Mouse (Mus musculus) neural tube, embryonic 11.5 days (tissue): ENCODE measurements around the gene Zzz3. TPM values are rescaled to one million over a fixed set of nuclear protein-coding genes. Genes with fewer than 3 reads are reported as not detected.
A peak's percentile ranks its signal among the peaks of the same experiment; 100 is the strongest.

Source experiments
- ATAC-seq: fragments of 200-750 bp; cut with Nextera tagmentation; 2 replicates; pipeline ENCODE4 v1.8.0; 2017; ENCODE audit warnings: moderate number of reproducible peaks, mild to moderate bottlenecking, moderate TSS enrichment, moderate library complexity; ENCODE audit not compliant: insufficient read depth, low FRiP score, low TSS enrichment
- DNase-seq: peaks from one replicate; pipeline ENCODE4 v3.0.0-alpha.2; 2015; ENCODE audit warnings: low spot score
- H3K27ac ChIP-seq: fragments of 300-500 bp; sonication (generic); 2 replicates; pipeline ENCODE4 v1.5.1; 2014; ENCODE audit warnings: low read depth, mild to moderate bottlenecking, low read length
- H3K27me3 ChIP-seq: fragments of 300-500 bp; sonication (generic); 2 replicates; pipeline ENCODE4 v1.6.1; 2014; ENCODE audit warnings: mild to moderate bottlenecking, low read length, mixed read lengths; ENCODE audit not compliant: control insufficient read depth, insufficient read depth
- H3K36me3 ChIP-seq: fragments of 300-500 bp; sonication (generic); 2 replicates; pipeline ENCODE4 v1.6.1; 2014; ENCODE audit warnings: mild to moderate bottlenecking, low read length, moderate library complexity, mixed read lengths; ENCODE audit not compliant: control insufficient read depth, insufficient read depth
- H3K4me1 ChIP-seq: fragments of 300-500 bp; sonication (generic); 2 replicates; pipeline ENCODE4 v1.6.1; 2014; ENCODE audit warnings: low read length, mixed read lengths; ENCODE audit not compliant: control insufficient read depth, insufficient read depth
- H3K4me2 ChIP-seq: fragments of 300-500 bp; sonication (generic); 2 replicates; pipeline ENCODE4 v1.6.1; 2014; ENCODE audit warnings: low read depth, mild to moderate bottlenecking, moderate library complexity
- H3K4me3 ChIP-seq: fragments of 300-500 bp; sonication (generic); 2 replicates; pipeline ENCODE4 v1.5.1; 2014; ENCODE audit warnings: low read depth, low read length
- H3K9ac ChIP-seq: fragments of 300-500 bp; sonication (generic); 2 replicates; pipeline ENCODE4 v1.6.1; 2014; ENCODE audit warnings: mild to moderate bottlenecking, low read length
- H3K9me3 ChIP-seq: fragments of 300-500 bp; sonication (generic); 2 replicates; pipeline ENCODE4 v1.6.1; 2016; ENCODE audit warnings: low read length; ENCODE audit not compliant: control insufficient read depth
- WGBS: fragments of 180-500 bp; shearing (Covaris S2); extraction: QIAGEN DNeasy Blood & Tissue Kit; methylation state at CpG from one replicate; pipeline ENCODE4 v1.1.7; 2014; 5-methylcytosine and 5-hydroxymethylcytosine counted together
- polyA plus RNA-seq: library from polyadenylated mRNA; unstranded; fragments of >200 nt; fragmentation: Nextera tagmentation; extraction: Ambion mirVana; gene quantifications from 2 replicates; pipeline ENCODE4 v1.2.1, GENCODE M21; 2014

Gene Zzz3
- polyA plus RNA-seq, 1 experiment from 2014 or later, result 64.6 TPM

DNA sequence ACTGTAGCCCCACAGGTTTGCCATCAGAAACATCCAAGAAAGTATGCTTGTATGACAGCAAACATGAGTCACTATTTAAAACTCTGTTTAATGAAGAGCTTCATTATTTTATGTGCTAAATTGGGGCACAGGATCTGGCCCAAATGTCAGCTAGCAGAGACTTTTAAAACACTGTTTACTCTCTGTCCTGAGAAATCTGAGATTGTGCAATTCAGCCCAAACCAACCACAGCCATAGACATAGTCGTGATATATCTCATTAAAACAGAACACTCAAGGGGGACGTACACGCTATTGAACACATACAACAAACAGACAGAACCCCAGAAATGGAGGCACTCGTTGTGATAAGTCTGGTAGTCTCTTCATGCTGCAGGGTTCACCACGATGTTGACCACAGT lies 95.2 kb downstream of the Zzz3 start:
- DNase-seq (no peak), ATAC-seq (no peak)
- no peak overlapping the region for H3K4me3 ChIP-seq
- H3K27me3 ChIP-seq, result no peaks in the 10 kb centered on the region
- H3K27ac ChIP-seq, result no peak overlapping the region
- H3K36me3 ChIP-seq, result no peaks in the 10 kb centered on the region
- 87% methylated on average over 5 of the region's 5 CpGs for WGBS
- H3K4me2 ChIP-seq, result no peak overlapping the region
- H3K9ac ChIP-seq, result no peak overlapping the region
- no peaks in the 10 kb centered on the region for H3K9me3 ChIP-seq
- H3K4me1 ChIP-seq, result no peaks in the 10 kb centered on the region

- DNase-seq, result no peak
Observed at GRCm38 (mm10) chr3:152492241-152492640, 97.0 kb downstream of the Zzz3 start.

DNA sequence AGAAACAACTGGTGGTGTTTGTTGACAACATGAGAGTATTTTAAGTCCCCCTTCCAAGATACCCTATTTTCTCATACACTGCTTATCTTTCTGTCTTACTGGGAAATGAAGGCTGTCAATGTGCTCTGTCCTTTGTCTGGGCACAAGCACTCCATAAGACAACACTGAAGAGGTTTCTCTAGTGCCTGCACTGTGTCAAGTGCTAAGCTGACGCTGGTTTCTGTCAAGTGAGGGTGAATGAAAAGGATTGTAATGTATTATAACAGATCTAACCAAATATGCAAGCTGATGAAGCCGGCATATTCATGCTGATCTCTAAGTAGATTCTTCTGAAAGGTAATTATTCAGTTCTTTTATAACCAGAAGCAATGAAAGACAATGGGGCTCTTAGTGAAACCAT lies 98.5 kb downstream of the Zzz3 start:
- Histone ChIP-seq H3K4me1 (no peaks in the 10 kb centered on the region), H3K36me3 (no peaks in the 10 kb centered on the region), H3K9me3 (no peaks in the 10 kb centered on the region), H3K9ac (no peak overlapping the region), H3K27ac (no peak overlapping the region), H3K27me3 (no peaks in the 10 kb centered on the region), H3K4me2 (no peak overlapping the region), H3K4me3 (no peak overlapping the region)
- WGBS, result 80% methylated on average over 2 of the region's 2 CpGs
- DNase-seq (no peak), ATAC-seq (no peak)

More at GRCm38 (mm10) chr3:152492241-152492640, 97.0 kb downstream of the Zzz3 start:
- Histone ChIP-seq H3K9ac (no peak overlapping the region), H3K4me1 (no peaks in the 10 kb centered on the region), H3K27me3 (no peaks in the 10 kb centered on the region), H3K9me3 (no peaks in the 10 kb centered on the region), H3K36me3 (no peaks in the 10 kb centered on the region), H3K4me2 (no peak overlapping the region), H3K27ac (no peak overlapping the region), H3K4me3 (no peak overlapping the region)
- no peak for ATAC-seq
- WGBS, result 74% methylated on average over 6 of the region's 6 CpGs

- Histone ChIP-seq H3K4me1 (no peaks in the 10 kb centered on the region), H3K27me3 (no peaks in the 10 kb centered on the region), H3K36me3 (no peaks in the 10 kb centered on the region), H3K9ac (no peak overlapping the region), H3K9me3 (no peaks in the 10 kb centered on the region), H3K4me2 (no peak overlapping the region), H3K27ac (no peak overlapping the region), H3K4me3 (no peak overlapping the region)
- ATAC-seq (0 out of 2 replicates have a peak, but pooled peaks have one; percentile 35), DNase-seq (no peak)
- WGBS, result 41% methylated on average over 12 of the region's 12 CpGs
Observed at GRCm38 (mm10) chr3:152494667-152495360, 99.5 kb downstream of the Zzz3 start.

GRCm38 (mm10) chr3:152495415-152495898 lies 100.2 kb downstream of the Zzz3 start:
- Histone ChIP-seq H3K4me3 (no peak overlapping the region), H3K27ac (no peak overlapping the region), H3K4me1 (no peaks in the 10 kb centered on the region), H3K9me3 (no peaks in the 10 kb centered on the region), H3K36me3 (no peaks in the 10 kb centered on the region), H3K27me3 (no peaks in the 10 kb centered on the region), H3K4me2 (no peak overlapping the region), H3K9ac (no peak overlapping the region)
- DNase-seq, result no peak
- 78% methylated on average over 8 of the region's 8 CpGs for WGBS
- no peak for ATAC-seq

GRCm38 (mm10) chr3:152497084-152497483 lies 101.8 kb downstream of the Zzz3 start:
- H3K9me3 ChIP-seq, result no peaks in the 10 kb centered on the region
- no peaks in the 10 kb centered on the region for H3K27me3 ChIP-seq
- WGBS, result 70% methylated on average over 7 of the region's 7 CpGs
- no peak overlapping the region for H3K9ac ChIP-seq
- H3K4me1 ChIP-seq, result no peaks in the 10 kb centered on the region
- no peaks in the 10 kb centered on the region for H3K36me3 ChIP-seq
- H3K4me2 ChIP-seq, result no peak overlapping the region
- no peak overlapping the region for H3K27ac ChIP-seq
- no peak for DNase-seq
- ATAC-seq, result no peak
- H3K4me3 ChIP-seq, result no peak overlapping the region

DNA sequence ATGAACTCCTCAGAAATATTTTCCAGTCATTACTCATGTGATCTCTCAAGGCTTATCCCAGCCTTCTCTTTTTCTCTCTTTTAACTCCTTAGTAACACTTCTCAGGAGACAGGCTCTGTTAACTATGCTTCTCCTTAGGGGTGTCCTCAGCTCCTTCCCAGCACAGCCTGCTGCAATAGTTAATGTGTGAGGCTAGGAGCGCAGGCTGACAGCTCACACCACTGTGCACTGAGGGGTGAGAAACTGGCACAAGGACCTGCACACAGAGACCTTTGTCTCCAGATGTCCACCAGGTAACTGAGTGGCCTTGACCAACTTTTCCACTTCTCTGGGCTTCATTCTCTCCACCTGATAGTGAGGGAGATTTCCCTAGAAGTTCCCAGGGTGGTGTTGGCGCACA lies 102.6 kb downstream of the Zzz3 start:
- H3K27ac ChIP-seq, result no peak overlapping the region
- no peaks in the 10 kb centered on the region for H3K4me1 ChIP-seq
- ATAC-seq (no peak), DNase-seq (no peak)
- H3K9me3 ChIP-seq, result no peaks in the 10 kb centered on the region
- H3K4me3 ChIP-seq, result no peak overlapping the region
- H3K9ac ChIP-seq, result no peak overlapping the region
- H3K27me3 ChIP-seq, result no peaks in the 10 kb centered on the region
- H3K4me2 ChIP-seq, result no peak overlapping the region
- no peaks in the 10 kb centered on the region for H3K36me3 ChIP-seq
- WGBS, result 87% methylated on average over 2 of the region's 2 CpGs

- no peak overlapping the region for H3K27ac ChIP-seq
- no peak overlapping the region for H3K4me2 ChIP-seq
- H3K9ac ChIP-seq, result no peak overlapping the region
- no peaks in the 10 kb centered on the region for H3K27me3 ChIP-seq
- H3K4me1 ChIP-seq, result no peaks in the 10 kb centered on the region
- H3K36me3 ChIP-seq, result no peaks in the 10 kb centered on the region
- DNase-seq (no peak), ATAC-seq (no peak)
- no peaks in the 10 kb centered on the region for H3K9me3 ChIP-seq
- 85% methylated on average over 2 of the region's 2 CpGs for WGBS
- H3K4me3 ChIP-seq, result no peak overlapping the region
Observed at GRCm38 (mm10) chr3:152498968-152499696, 103.9 kb downstream of the Zzz3 start.

GRCm38 (mm10) chr3:152507900-152508299 lies 112.6 kb downstream of the Zzz3 start:
- H3K4me1 ChIP-seq, result no peaks in the 10 kb centered on the region; the same call in 1 of the 2 replicates
- H3K4me3 ChIP-seq, result no peak overlapping the region
- H3K27ac ChIP-seq, result no peak overlapping the region
- ATAC-seq (no peak), DNase-seq (no peak)
- H3K36me3 ChIP-seq, result no peaks in the 10 kb centered on the region
- H3K9me3 ChIP-seq, result no peaks in the 10 kb centered on the region
- no peak overlapping the region for H3K4me2 ChIP-seq
- H3K9ac ChIP-seq, result no peak overlapping the region
- H3K27me3 ChIP-seq, result no peaks in the 10 kb centered on the region
- WGBS, result 76% methylated on average over 8 of the region's 8 CpGs
